Mouse (Mus musculus): Measurements from ENCODE around the gene Bcl6b.

- TF ChIP-seq FLI1 (IDR thresholded peaks at IDR 0.05; ENCODE audit: low read length): no peak
- TF ChIP-seq GATA1 (IDR thresholded peaks at IDR 0.05; ENCODE audit: borderline replicate concordance, low read length): no peak
Observed at GRCm38 (mm10) chr11:70191188-70191587, 38.4 kb downstream of the Bcl6b start.
